Mouse (Mus musculus): ENCODE measurements around the gene Gm17364.
A peak's percentile ranks its signal among the peaks of the same experiment; 100 is the strongest.
"Not testable (repeated sequence)": the region's sequence is repeated elsewhere in the genome, so short reads cannot be mapped to it uniquely, and the experiment has no call there.

Gm17364 gene

GRCm38 (mm10) chr13:41273927-41274650 lies at the start of gene Gm17364:
TSS of gene Gm17364 (minus strand) at chr13:41273977.
- no peak for DNase-seq (ENCODE audit: low spot score)

GRCm38 (mm10) chr13:41321433-41321832 lies 47.7 kb upstream of the Gm17364 start:
- no peak for DNase-seq (ENCODE audit: low spot score)

- DNase-seq (ENCODE audit: low spot score): no peak
Observed at GRCm38 (mm10) chr13:41320749-41321148, 47.0 kb upstream of the Gm17364 start.

- peak; percentile 79 for DNase-seq (ENCODE audit: low spot score)
Observed at GRCm38 (mm10) chr13:41302716-41303115, 28.9 kb upstream of the Gm17364 start.

GRCm38 (mm10) chr13:41300037-41300436 lies 26.3 kb upstream of the Gm17364 start:
- DNase-seq (ENCODE audit: low spot score): no peak

- DNase-seq (ENCODE audit: low spot score): peak; percentile 22
Observed at GRCm38 (mm10) chr13:41298996-41299395, 25.2 kb upstream of the Gm17364 start.

- DNase-seq (ENCODE audit: low spot score): no peak
Observed at GRCm38 (mm10) chr13:41298533-41298932, 24.8 kb upstream of the Gm17364 start.

- no peak for DNase-seq (ENCODE audit: low spot score)
Observed at GRCm38 (mm10) chr13:41296396-41296795, 22.6 kb upstream of the Gm17364 start.

GRCm38 (mm10) chr13:41295886-41296285 lies 22.1 kb upstream of the Gm17364 start:
- no peak for DNase-seq (ENCODE audit: low spot score)

GRCm38 (mm10) chr13:41293595-41293994 lies 19.8 kb upstream of the Gm17364 start:
- DNase-seq (ENCODE audit: low spot score): no peak

- no peak for DNase-seq (ENCODE audit: low spot score)
Observed at GRCm38 (mm10) chr13:41291466-41291974, 17.7 kb upstream of the Gm17364 start.

GRCm38 (mm10) chr13:41286285-41286684 lies 12.5 kb upstream of the Gm17364 start:
- DNase-seq (ENCODE audit: low spot score): no peak

GRCm38 (mm10) chr13:41285448-41285847 lies 11.7 kb upstream of the Gm17364 start:
- DNase-seq (ENCODE audit: low spot score): no peak

- peak; percentile 95 for DNase-seq (ENCODE audit: low spot score)
Observed at GRCm38 (mm10) chr13:41283256-41283655, 9.5 kb upstream of the Gm17364 start.

GRCm38 (mm10) chr13:41280696-41281095 lies 6.9 kb upstream of the Gm17364 start:
- DNase-seq (ENCODE audit: low spot score): no peak

- DNase-seq (ENCODE audit: low spot score): peak; percentile 32
Observed at GRCm38 (mm10) chr13:41267827-41268408, 5.9 kb downstream of the Gm17364 start.

GRCm38 (mm10) chr13:41263304-41264006 lies 10.3 kb downstream of the Gm17364 start:
- no peak for DNase-seq (ENCODE audit: low spot score)

- not testable (repeated sequence) for DNase-seq (ENCODE audit: low spot score)
Observed at GRCm38 (mm10) chr13:41261617-41262016, 12.2 kb downstream of the Gm17364 start.

- DNase-seq (ENCODE audit: low spot score): no peak
Observed at GRCm38 (mm10) chr13:41257851-41258250, 15.9 kb downstream of the Gm17364 start.

- DNase-seq (ENCODE audit: low spot score): no peak
Observed at GRCm38 (mm10) chr13:41256962-41257361, 16.8 kb downstream of the Gm17364 start.

GRCm38 (mm10) chr13:41256126-41256525 lies 17.7 kb downstream of the Gm17364 start:
- no peak for DNase-seq (ENCODE audit: low spot score)

GRCm38 (mm10) chr13:41252736-41253135 lies 21.0 kb downstream of the Gm17364 start:
- DNase-seq (ENCODE audit: low spot score): no peak

- DNase-seq (ENCODE audit: low spot score): no peak
Observed at GRCm38 (mm10) chr13:41252141-41252540, 21.6 kb downstream of the Gm17364 start.
